Mouse (Mus musculus) kidney, postnatal 10 days (tissue): ENCODE measurements around the gene Sectm1a.
"Not testable (repeated sequence)": the region's sequence is repeated elsewhere in the genome, so short reads cannot be mapped to it uniquely, and the experiment has no call there.

Experiments
- DNase-seq: peaks from one replicate; pipeline ENCODE4 v3.0.0; 2021; ENCODE audit warnings: mixed read lengths

Sectm1a gene

DNA sequence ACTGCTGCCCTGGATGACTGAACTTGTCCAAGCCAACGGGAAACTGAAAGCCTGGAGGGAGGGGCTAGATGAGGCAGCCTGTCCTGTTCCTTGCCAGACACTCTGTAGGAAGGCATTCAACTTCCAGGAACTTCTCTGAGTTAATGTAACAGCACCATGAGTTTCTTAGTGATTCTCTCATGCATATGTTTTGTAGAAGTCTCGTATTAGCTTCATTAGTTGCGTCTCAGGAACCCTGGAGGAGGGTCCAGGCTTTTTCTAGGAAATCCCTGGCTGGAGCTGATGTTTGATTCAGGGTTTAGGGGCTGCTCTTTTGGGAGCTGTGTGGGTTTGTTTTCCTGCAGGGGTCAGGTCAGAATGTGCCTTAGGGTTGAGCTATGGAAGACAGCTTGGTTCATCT is at the start of gene Sectm1a:
Gene Sectm1a (minus strand): TSS at position 101 of the 400 bp plus-strand sequence.
- no peak for DNase-seq

DNA sequence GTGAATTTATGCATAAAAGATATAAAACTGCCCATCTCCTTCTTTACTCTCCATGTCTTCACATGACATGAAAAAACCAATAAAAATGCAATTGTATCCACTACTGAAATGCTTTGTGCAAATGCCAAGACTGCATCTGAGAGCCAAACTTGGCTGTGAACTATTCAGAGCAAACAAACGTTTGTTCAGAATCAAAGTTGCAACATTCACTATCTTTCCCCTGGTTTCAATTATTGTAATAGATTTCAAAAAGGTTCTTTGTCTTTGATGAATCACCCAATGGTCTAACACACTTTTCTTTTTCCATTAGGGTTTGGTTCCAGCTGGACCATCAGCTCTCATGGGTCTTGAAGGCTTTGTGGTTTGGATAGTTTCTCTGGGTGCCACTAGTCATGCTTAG is 48.6 kb upstream of the Sectm1a start:
- no peak for DNase-seq

DNA sequence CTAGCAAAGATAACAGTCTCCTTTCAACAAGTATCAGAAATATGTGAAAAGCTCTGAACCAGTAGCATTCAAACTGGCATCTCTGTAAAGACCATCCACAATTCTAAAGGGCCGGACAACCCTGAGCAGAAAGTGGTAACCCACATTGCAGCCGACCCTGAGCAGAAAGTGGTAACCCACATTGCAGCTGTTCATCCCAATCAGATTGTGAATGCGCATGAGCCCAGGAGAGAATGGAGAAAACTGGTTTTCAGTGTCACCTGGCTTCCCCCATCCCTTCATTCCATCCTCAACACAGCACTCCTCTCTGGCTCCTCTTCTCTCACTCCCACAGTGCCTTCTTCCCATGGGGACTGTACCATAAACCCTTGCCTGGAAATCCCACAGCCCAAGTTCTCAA is 46.4 kb upstream of the Sectm1a start:
- no peak for DNase-seq

GRCm38 (mm10) chr11:121126395-121126794 is 45.4 kb upstream of the Sectm1a start:
- no peak for DNase-seq

- DNase-seq = no peak
These were observed 44.6 kb upstream of the Sectm1a start for GRCm38 (mm10) chr11:121125522-121126172.

GRCm38 (mm10) chr11:121123438-121123837 is 42.4 kb upstream of the Sectm1a start:
- no peak for DNase-seq

DNA sequence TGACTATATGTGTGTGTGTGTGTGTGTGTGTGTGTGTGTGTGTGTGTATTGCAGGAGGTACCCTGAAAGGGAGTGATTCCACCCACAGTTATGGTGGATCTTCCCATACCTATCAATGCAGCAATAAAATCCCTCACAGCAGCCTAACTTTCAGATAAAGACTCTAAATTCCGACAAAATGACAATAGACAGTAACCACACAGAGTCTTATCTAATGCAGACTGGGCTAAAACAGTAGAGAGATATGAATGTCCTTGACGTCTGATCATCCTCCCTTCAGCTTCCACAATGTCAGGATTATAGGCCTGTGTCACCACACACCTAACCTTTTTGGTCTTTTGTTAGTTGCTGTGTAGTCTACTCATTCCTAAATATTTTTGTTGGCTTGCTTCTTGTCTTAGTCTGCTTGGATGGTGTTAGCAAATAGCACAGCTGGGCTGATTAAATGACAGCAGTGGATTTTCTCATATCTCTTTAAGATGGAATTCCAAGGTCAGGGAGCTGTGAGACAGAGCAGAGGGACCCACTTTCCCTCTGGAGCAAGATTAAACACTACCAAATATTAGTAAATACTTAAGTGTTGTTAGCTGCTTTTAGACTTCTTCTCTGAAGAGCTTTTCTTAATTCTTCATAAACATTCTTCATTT is 41.1 kb upstream of the Sectm1a start:
- no peak for DNase-seq

GRCm38 (mm10) chr11:121121151-121121550 is 40.1 kb upstream of the Sectm1a start:
- no peak for DNase-seq

- DNase-seq = no peak
These were observed 37.6 kb upstream of the Sectm1a start, which contains the start of gene Tex19.2 for GRCm38 (mm10) chr11:121118577-121118976. Tex19.2 (minus strand) TSS chr11:121118677.

DNA sequence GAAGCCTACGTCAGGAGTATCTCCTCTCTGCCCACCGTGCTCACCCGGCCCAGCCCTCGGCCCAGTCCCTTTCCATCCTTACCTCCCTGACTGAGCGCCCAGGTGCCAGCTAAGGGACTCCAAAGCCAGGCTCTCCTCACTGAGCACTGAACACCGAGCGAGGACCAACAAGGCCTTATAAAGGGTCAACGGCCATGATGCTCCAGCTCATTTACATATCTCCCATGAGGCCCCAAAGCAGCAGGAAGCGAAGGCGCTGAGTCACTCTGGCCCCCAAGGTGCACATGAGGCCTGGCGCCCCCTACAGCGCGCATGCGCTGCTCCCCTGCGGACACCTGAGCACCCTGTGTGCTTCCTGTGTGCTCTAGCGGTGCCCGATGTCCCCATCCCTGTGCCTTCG is 37.1 kb upstream of the Sectm1a start:
- DNase-seq = no peak

DNA sequence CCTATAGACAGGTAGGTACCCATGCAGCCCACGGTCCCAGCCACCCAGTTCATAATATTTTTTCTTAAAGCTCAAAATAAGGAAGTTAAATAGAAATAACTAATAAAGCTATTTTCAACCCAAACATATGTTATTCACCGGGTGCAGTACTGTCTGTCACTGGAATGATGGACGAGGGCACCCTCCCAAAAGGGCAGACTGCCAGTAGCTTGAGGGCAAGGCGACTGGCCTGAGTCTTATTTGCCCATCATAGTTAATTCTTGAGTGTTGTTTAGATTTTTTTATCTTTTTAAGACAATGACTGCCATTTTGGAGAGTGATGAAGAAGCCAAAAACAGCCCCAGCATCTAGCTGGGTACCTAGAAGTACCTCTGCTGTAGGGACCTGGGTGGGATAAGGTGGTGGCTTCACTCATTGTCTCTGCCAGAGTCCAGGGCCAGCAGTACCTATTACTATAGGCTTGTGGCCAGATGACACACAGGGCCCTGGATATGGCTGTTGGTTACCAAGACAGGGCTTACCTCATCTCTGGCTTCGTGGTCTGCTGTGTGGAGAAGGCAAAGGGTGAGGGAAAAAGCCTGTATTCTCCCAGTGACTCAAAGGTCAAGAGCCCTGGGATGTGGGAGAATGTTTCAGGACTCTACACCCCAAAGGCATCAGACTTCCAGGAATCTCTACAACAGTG is 31.2 kb upstream of the Sectm1a start:
- no peak for DNase-seq

DNA sequence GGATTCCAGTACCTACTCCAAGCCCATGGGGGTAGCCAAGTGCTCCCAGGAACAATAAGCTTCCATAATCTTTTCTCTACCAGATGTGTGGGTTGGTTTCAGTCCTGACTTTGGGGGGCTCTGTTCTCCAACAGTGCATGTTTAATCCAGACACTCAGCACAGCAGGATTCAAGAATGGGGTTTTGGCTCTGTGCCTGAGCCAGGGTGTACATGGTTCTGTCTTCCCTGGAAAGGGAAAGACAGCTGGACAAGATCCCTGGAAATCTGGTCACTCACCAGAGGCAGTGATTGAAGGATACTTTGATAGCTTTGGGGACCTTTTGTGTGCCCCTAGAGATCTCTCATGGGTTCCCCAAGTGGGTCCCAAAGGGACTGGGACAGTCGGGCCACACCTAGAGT is 30.6 kb upstream of the Sectm1a start:
- DNase-seq = no peak

- no peak for DNase-seq
These were observed 30.0 kb upstream of the Sectm1a start for GRCm38 (mm10) chr11:121111051-121111450.

DNA sequence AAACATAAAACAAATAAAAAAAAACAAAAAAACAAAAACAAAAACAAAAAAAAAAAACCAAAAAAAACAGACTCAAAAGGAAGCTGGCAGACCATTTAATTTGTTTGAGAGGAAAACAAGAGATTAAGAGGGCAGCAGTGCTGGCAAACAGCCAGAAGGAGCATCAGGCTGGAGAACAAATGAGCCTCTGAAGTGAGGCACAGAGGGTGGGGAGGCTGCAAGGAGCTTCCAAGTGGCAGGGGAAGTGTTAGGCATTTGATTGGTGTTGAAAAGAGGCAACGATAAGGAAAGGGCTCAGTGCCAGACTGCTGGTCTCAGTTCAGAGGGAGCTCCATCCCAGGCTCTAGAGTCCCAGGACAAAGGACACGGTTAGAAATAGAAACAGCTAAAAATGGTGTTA is 29.0 kb upstream of the Sectm1a start:
- DNase-seq = peak; percentile 78

GRCm38 (mm10) chr11:121108061-121108460 is 27.0 kb upstream of the Sectm1a start:
- DNase-seq = peak; percentile 60

GRCm38 (mm10) chr11:121107242-121107641 is 26.2 kb upstream of the Sectm1a start:
- not testable (repeated sequence) for DNase-seq

DNA sequence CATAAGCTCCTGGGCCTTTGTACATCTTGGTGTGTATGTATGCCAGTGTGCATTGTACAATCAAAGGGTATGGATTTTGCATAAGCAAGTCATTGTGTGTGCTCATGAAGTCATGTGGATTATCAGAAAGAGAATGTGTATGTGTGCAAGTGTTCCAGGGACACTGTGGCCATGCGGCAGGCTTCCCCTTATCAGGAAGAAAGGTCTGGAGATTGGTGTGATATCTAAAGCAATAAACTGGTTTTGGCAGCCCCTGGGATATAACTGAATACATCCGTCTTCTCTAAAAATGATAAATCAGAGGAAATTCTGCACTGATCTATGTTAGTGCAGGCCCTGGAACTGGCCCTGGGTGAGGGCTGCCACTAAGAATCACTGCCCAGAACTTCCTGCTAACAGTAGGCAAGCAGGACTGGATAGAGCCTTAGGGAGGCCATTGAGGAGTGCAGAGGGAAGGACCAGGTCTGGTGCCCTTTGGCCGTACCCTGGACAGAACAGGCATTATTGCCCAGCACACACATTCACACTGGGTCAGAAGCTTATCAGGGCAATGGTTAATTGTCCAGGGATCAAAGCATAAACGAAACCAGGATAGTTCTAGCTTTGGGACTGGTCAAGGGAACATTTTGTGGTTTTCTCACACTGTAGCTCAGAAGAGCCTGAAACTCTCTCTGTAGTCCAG is 20.2 kb upstream of the Sectm1a start:
- no peak for DNase-seq

- peak; percentile 49 for DNase-seq
These were observed 19.7 kb upstream of the Sectm1a start for GRCm38 (mm10) chr11:121100692-121101091.

DNA sequence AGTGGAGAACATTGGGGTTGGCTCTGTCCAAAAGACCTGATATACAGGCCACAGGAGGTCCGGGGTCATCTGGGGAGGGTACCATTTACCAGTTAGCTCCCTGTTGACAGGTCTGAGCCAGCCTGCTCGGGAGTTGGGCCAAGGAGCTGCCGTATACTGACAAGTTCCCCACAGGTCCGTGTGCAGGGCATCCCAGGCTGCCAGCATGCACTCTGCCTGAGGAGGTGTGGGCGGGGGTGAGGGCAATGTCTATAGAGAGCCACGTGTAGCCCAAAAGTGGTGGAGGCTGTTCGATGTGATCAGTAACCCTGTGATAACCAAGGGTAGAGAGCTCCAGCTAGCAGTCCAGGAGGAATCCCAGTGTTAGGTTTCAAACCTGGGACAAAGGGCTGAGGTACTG is 18.7 kb upstream of the Sectm1a start:
- DNase-seq = peak; percentile 48

GRCm38 (mm10) chr11:121092606-121093585 is 11.9 kb upstream of the Sectm1a start:
- DNase-seq = no peak

DNA sequence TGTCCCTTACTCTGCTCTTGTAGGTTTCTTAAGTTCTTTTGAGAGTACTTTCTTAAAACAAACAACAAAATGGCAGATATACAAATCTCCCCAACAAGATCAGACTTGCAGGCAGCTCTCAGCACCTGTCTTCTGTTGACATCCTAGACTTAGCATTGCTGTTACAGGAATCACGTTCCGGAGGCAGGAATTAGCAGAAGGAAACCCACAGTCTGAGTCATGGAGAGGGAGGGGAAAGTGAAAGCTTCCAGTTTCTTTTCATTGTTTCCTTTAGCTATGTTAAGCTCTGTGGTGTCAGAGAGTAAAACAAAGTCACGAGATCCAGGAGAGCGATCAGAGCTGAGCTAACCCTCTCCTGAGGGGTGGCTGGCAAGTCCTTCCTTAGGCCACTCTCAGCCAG is 9.9 kb upstream of the Sectm1a start:
- DNase-seq = no peak
